Mouse (Mus musculus): ENCODE results near the gene Mphosph9. TPM values are rescaled to one million over a fixed set of nuclear protein-coding genes. Genes with fewer than 3 reads are reported as not detected.

Mphosph9 gene
- polyA plus RNA-seq, 1 experiment = 4.4 TPM

DNA sequence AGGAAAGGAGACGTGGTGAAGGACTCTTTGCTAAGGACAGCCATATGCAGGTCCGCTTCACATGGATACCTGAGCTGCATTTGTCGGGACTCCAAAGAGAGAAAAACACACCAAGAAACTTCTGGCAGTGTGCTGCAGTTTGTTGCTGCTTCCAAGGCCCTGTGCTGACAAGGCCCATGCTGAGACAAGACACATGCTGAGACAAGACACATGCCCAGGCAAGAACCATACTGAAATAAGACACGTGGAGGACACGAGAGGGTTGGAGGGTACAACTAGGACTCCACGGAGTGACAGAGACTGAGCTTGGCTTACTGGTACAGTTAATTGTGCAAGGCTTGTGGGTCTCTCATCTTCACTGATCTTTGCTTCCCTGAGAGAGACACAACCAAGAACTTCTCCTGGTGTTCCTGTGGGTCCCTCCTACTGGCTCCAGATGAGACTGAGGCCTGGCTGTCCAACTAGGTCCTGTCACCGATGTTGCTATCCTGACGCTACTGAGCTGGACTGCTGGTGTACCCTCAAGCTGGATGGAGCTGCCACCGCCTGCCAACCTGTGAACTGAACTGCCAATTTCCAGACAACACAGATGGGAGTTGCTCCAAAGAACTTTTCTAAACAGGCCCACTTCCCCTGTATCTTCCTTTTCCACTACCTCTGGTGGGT, 84.4 kb downstream of the Mphosph9 start:
- H3K27ac ChIP-seq (ENCODE audit: insufficient read depth, low read length) = no peak overlapping the region
- WGBS = 94% methylated on average over 9 of the region's 9 CpGs
- H3K4me1 ChIP-seq (ENCODE audit: control insufficient read depth, insufficient read depth, insufficient read length) = peaks cover 14% of the 10 kb centered on the region; the same call in 1 of the 2 replicates
- H3K36me3 ChIP-seq (ENCODE audit: control insufficient read depth, insufficient read depth, low read length) = peaks cover 2% of the 10 kb centered on the region; the same call in 1 of the 2 replicates
- H3K4me3 ChIP-seq (ENCODE audit: extremely low read depth, insufficient read depth, insufficient read length) = no peak overlapping the region
- no peak for DNase-seq (ENCODE audit: low read depth in 1 of 2, low spot score in 2 of 2)
- TF ChIP-seq CTCF (IDR thresholded peaks at IDR 0.05; ENCODE audit: extremely low read depth, insufficient read depth, insufficient read length, insufficient replicate concordance) (no peak), POLR2A (IDR thresholded peaks at IDR 0.05; ENCODE audit: low read depth, low read length) (no peak)
- H3K27me3 ChIP-seq (ENCODE audit: control insufficient read depth, insufficient read depth, low read length) = no peaks in the 10 kb centered on the region

DNA sequence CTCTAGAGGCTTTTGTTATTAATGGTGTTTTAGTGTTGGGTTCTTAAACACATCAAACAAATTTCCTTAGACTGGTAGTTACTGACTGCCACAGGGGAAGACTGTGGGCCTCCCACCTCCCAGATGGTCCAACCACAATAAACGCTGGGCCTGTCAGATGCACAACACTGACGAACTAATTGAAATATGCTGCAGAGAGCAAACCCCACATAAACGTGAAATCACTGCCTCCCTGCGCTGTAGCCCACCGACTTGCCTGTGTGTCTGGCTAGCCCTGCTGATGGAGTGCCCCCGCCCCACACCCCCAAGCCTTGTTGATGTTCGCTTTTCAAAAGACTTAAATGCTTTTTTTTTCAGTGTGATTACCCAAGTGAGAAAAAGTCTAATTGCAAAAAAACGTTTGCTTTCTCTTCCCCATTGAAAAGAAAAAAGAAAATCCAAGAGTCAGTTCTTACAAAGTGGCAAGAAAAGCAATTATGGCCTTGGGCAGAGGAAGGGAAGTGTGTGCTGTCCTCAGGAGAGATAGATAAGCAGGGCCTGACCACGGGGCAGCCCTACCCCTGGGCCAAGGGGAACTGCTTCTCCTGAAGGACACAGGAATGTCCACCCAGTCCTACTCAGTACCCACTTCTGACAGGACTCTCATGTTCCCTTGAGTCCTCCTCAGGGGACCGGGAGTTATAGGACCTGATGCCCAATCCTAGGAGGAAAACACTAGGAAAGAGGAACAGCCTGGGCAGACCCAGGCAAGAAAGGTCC, 85.9 kb downstream of the Mphosph9 start:
- peaks cover 2% of the 10 kb centered on the region; the same call in 1 of the 2 replicates for H3K36me3 ChIP-seq (ENCODE audit: control insufficient read depth, insufficient read depth, low read length)
- no peak overlapping the region for H3K4me3 ChIP-seq (ENCODE audit: extremely low read depth, insufficient read depth, insufficient read length)
- no peak for DNase-seq (ENCODE audit: low read depth in 1 of 2, low spot score in 2 of 2)
- peaks cover 10% of the 10 kb centered on the region; the same call in 1 of the 2 replicates for H3K4me1 ChIP-seq (ENCODE audit: control insufficient read depth, insufficient read depth, insufficient read length)
- 25% methylated on average over 10 of the region's 10 CpGs for WGBS
- H3K27ac ChIP-seq (ENCODE audit: insufficient read depth, low read length) = peak overlapping the region; percentile 68
- no peak for TF ChIP-seq CTCF (IDR thresholded peaks at IDR 0.05; ENCODE audit: extremely low read depth, insufficient read depth, insufficient read length, insufficient replicate concordance)
- TF ChIP-seq POLR2A (IDR thresholded peaks at IDR 0.05; ENCODE audit: low read depth, low read length) = no peak
- no peaks in the 10 kb centered on the region for H3K27me3 ChIP-seq (ENCODE audit: control insufficient read depth, insufficient read depth, low read length)

DNA sequence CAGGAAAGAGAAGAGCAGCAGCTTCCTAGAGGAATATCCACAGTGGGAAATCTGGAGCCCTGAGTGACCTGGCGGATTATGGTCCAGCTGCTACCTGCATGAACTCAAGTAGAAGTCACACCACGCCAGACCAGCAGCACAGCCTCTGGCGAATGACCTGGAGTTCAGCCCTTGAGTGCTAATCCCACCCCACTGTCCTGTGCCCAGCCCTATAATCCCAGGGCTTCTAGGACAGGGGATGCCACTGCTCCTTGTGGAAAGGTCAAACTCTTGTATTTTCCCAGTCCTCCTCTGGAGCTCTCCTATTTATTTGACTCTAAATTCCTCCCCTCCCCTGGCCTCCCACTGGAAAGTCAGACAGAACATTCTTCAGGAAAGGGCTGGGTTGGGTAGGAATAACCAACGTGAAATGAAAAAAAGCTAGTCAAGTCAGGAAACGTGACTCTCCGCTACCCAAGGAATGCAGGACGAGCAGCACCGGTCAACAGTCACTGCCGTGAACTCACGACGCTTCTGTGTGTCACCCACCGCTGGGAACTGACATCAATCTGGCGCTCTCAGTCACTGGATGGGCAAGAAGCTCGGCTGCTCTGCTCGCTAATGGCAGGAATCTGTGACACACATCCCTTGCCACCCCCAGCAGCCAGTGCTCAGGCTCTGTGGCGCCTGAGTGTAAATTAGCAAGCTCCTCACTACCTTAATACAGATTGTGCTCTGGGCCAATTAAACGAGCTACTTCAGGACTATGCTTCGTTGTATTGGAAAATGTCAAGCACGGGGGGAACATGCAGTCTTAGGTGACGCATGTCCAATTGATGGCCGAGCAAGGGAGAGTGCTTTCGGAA, 86.7 kb downstream of the Mphosph9 start:
- Histone ChIP-seq H3K27me3 (ENCODE audit: control insufficient read depth, insufficient read depth, low read length) (no peaks in the 10 kb centered on the region), H3K4me3 (ENCODE audit: extremely low read depth, insufficient read depth, insufficient read length) (no peak overlapping the region), H3K36me3 (ENCODE audit: control insufficient read depth, insufficient read depth, low read length) (peaks cover 2% of the 10 kb centered on the region; the same call in 1 of the 2 replicates), H3K27ac (ENCODE audit: insufficient read depth, low read length) (no peak overlapping the region), H3K4me1 (ENCODE audit: control insufficient read depth, insufficient read depth, insufficient read length) (peaks cover 10% of the 10 kb centered on the region; the same call in 1 of the 2 replicates)
- 56% methylated on average over 22 of the region's 22 CpGs for WGBS
- no peak for DNase-seq (ENCODE audit: low read depth in 1 of 2, low spot score in 2 of 2)
- TF ChIP-seq POLR2A (IDR thresholded peaks at IDR 0.05; ENCODE audit: low read depth, low read length) (no peak), CTCF (IDR thresholded peaks at IDR 0.05; ENCODE audit: extremely low read depth, insufficient read depth, insufficient read length, insufficient replicate concordance) (no peak)

DNA sequence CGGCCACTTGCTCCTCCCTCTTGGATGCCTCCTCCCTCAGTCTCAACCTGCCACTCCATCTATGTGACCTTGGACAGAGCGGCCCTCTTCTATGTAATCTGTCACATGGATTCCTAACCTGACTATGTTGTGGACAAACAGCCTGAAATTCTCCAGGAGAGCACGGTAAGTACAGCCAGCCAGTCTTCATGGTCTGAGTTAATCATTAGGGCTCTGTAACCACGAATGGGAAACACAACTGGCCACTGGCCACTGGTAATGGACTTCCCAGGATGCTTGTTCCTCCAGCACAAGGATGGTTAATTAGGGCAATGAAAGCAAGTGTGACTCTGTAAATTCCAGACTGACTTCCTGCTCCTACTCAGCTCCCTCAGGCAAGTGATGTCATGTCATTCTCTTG, 91.6 kb downstream of the Mphosph9 start:
- H3K4me3 ChIP-seq (ENCODE audit: extremely low read depth, insufficient read depth, insufficient read length) = no peak overlapping the region
- no peak for DNase-seq (ENCODE audit: low read depth in 1 of 2, low spot score in 2 of 2)
- H3K4me1 ChIP-seq (ENCODE audit: control insufficient read depth, insufficient read depth, insufficient read length) = peaks cover 24% of the 10 kb centered on the region; the same call in 1 of the 2 replicates
- 87% methylated on average over 4 of the region's 4 CpGs for WGBS
- H3K27me3 ChIP-seq (ENCODE audit: control insufficient read depth, insufficient read depth, low read length) = no peaks in the 10 kb centered on the region
- no peaks in the 10 kb centered on the region for H3K36me3 ChIP-seq (ENCODE audit: control insufficient read depth, insufficient read depth, low read length)
- no peak overlapping the region for H3K27ac ChIP-seq (ENCODE audit: insufficient read depth, low read length)
- no peak for TF ChIP-seq POLR2A (IDR thresholded peaks at IDR 0.05; ENCODE audit: low read depth, low read length)
- no peak for TF ChIP-seq CTCF (IDR thresholded peaks at IDR 0.05; ENCODE audit: extremely low read depth, insufficient read depth, insufficient read length, insufficient replicate concordance)

DNA sequence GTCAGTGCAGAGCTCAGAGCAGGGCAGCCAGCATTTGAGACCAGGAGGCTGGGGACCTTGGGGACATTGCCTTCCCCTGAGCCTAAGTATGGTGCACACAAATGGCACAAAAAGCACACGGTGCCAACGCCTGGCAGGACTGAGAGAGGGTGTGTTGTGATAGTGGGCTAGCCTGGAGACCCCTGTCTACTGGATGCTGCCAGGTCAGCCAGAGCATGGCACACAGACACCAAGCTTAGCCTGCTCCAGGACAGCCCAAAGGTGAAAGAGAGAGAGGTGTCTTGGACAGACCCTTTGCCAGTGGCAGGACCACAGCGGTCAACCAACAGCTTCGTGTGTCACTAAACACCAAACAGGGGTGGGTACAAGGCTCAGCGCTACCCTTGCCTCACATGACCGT, 93.0 kb downstream of the Mphosph9 start:
- H3K36me3 ChIP-seq (ENCODE audit: control insufficient read depth, insufficient read depth, low read length) = no peaks in the 10 kb centered on the region
- H3K4me3 ChIP-seq (ENCODE audit: extremely low read depth, insufficient read depth, insufficient read length) = no peak overlapping the region
- TF ChIP-seq POLR2A (IDR thresholded peaks at IDR 0.05; ENCODE audit: low read depth, low read length) (no peak), CTCF (IDR thresholded peaks at IDR 0.05; ENCODE audit: extremely low read depth, insufficient read depth, insufficient read length, insufficient replicate concordance) (no peak)
- H3K27me3 ChIP-seq (ENCODE audit: control insufficient read depth, insufficient read depth, low read length) = no peaks in the 10 kb centered on the region
- H3K4me1 ChIP-seq (ENCODE audit: control insufficient read depth, insufficient read depth, insufficient read length) = peaks cover 24% of the 10 kb centered on the region; the same call in 1 of the 2 replicates
- DNase-seq (ENCODE audit: low read depth in 1 of 2, low spot score in 2 of 2) = no peak
- WGBS = 95% methylated on average over 6 of the region's 6 CpGs
- H3K27ac ChIP-seq (ENCODE audit: insufficient read depth, low read length) = no peak overlapping the region

DNA sequence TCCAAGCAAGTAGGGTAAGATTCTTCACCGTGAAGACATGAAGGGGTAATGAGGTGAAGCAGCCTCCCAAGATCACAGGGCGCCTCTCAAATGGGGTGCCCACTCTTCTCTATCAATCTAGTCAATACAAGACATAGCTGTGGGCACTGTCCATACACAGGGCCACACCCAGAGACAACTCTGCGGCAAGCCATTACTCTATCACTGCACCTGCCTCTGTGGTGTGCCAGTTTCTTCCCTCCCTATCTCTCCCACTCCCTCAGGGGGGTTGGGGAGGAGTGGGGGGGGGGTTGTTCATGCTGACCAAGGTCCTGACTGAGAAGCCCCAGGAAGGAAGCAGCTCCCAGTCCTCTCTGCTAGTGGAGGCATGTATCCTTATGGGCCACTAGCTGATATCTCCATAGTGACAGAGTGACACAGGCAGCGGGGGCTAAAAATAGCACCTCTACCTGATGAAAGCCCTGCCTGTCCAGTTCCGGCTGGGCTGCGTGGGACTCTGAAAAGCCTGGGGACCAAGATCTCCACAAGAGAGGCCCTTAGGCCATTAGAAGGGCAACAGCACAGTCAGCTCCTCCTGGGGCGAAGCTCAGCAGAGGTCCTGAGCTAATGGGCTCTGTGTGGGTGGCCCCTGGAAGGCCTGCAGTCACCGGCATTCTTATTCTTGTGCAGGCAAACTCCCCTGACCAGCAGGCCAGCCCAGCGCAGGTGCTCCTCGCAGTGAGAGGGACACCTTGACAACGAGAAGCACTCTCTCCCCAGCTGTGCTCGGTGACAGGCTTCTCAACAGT, 93.7 kb downstream of the Mphosph9 start:
- Histone ChIP-seq H3K4me3 (ENCODE audit: extremely low read depth, insufficient read depth, insufficient read length) (no peak overlapping the region), H3K27ac (ENCODE audit: insufficient read depth, low read length) (no peak overlapping the region), H3K27me3 (ENCODE audit: control insufficient read depth, insufficient read depth, low read length) (no peaks in the 10 kb centered on the region), H3K4me1 (ENCODE audit: control insufficient read depth, insufficient read depth, insufficient read length) (peaks cover 24% of the 10 kb centered on the region; the same call in 1 of the 2 replicates), H3K36me3 (ENCODE audit: control insufficient read depth, insufficient read depth, low read length) (no peaks in the 10 kb centered on the region)
- no peak for DNase-seq (ENCODE audit: low read depth in 1 of 2, low spot score in 2 of 2)
- WGBS = 73% methylated on average over 12 of the region's 12 CpGs
- TF ChIP-seq CTCF (IDR thresholded peaks at IDR 0.05; ENCODE audit: extremely low read depth, insufficient read depth, insufficient read length, insufficient replicate concordance) (no peak), POLR2A (IDR thresholded peaks at IDR 0.05; ENCODE audit: low read depth, low read length) (no peak)

Measured in spleen, adult 2 months (tissue).